Mouse (Mus musculus) E14TG2a.4 (cell line): ENCODE data around the gene Sugt1.

Experiments used
- CTCF ChIP-seq: conservative IDR thresholded peaks from 2 replicates; pipeline ENCODE4 v1.5.1; 2014; ENCODE audit warnings: low read length
- NANOG ChIP-seq: IDR thresholded peaks from 2 replicates; pipeline ENCODE4 v1.6.1; 2014; ENCODE audit warnings: borderline replicate concordance, low read length, mixed read lengths

DNA sequence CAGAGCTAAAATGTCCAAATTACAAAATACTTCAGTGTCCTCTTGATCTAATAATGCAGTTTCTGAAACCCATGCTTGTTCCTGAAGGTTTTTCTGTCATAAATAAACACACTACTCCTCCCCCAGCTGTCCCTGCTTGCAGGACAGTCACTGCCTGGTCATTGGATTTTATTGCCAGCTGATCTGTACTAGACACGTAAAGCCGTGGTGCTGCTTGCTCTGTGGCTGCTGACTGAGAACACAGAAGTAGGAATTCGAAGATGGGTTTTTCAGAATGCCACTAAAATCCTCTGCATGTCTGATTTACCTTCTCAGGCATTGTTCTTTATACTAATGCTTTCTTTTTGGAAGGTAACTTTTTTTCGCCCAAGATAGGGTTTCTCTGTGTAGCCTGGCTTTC is 49.3 kb downstream of the Sugt1 start:
- TF ChIP-seq CTCF (no peak), NANOG (no peak)
